Mouse (Mus musculus): ENCODE data around the gene Asb6.

- TF ChIP-seq CTCF (IDR thresholded peaks at IDR 0.05) (no peak), EP300 (IDR thresholded peaks at IDR 0.05) (no peak)
Measured at GRCm38 (mm10) chr2:30875096-30875495, 45.0 kb upstream of the Asb6 start.

Data from lung, postnatal 0 days (tissue).